Mouse (Mus musculus) lung, postnatal 0 days (tissue): ENCODE data around the gene Adm2. TPM values are rescaled to one million over a fixed set of nuclear protein-coding genes. Genes with fewer than 3 reads are reported as not detected.

Experiments
- ATAC-seq: fragments of 200-750 bp; cut with Nextera tagmentation; 2 replicates; pipeline ENCODE4 v1.8.0; 2017; ENCODE audit warnings: moderate library complexity
- DNase-seq: peaks from one replicate; pipeline ENCODE4 v3.0.0-alpha.2; 2016; ENCODE audit warnings: low spot score
- H3K27ac ChIP-seq: fragments of 300-500 bp; sonication (generic); 2 replicates; pipeline ENCODE4 v1.5.1; 2014; ENCODE audit warnings: antibody characterized with exemption, mild to moderate bottlenecking, low read length, mixed read lengths
- H3K27me3 ChIP-seq: fragments of 300-500 bp; sonication (generic); replicated peaks from 2 replicates; pipeline ENCODE4 v1.6.1; 2014; ENCODE audit warnings: low read length, mixed read lengths; ENCODE audit not compliant: insufficient read depth
- H3K36me3 ChIP-seq: fragments of 300-500 bp; sonication (generic); 2 replicates; pipeline ENCODE4 v1.6.1; 2014; ENCODE audit warnings: low read length, mixed read lengths; ENCODE audit not compliant: insufficient read depth
- H3K4me1 ChIP-seq: fragments of 300-500 bp; sonication (generic); 2 replicates; pipeline ENCODE4 v1.6.1; 2014; ENCODE audit warnings: antibody characterized with exemption, low read depth, low read length, mixed read lengths; ENCODE audit not compliant: insufficient read depth
- H3K4me2 ChIP-seq: fragments of 300-500 bp; sonication (generic); replicated peaks from 2 replicates; pipeline ENCODE4 v1.6.1; 2014; ENCODE audit warnings: low read depth, mild to moderate bottlenecking, low read length, moderate library complexity, mixed read lengths
- H3K4me3 ChIP-seq: fragments of 300-500 bp; sonication (generic); 2 replicates; pipeline ENCODE4 v1.5.1; 2014; ENCODE audit warnings: low read depth, low read length
- H3K9ac ChIP-seq: fragments of 300-500 bp; sonication (generic); replicated peaks from 2 replicates; pipeline ENCODE4 v1.6.1; 2014; ENCODE audit warnings: low read depth, mild to moderate bottlenecking
- H3K9me3 ChIP-seq: fragments of 300-500 bp; sonication (generic); 2 replicates; pipeline ENCODE4 v1.6.1; 2016; ENCODE audit warnings: low read length, mixed read lengths
- CTCF ChIP-seq: IDR thresholded peaks from 2 replicates; pipeline ENCODE4 v1.5.1; 2016; ENCODE audit warnings: antibody characterized with exemption, mild to moderate bottlenecking
- EP300 ChIP-seq: IDR thresholded peaks from 2 replicates; pipeline ENCODE4 v1.6.1; 2016; ENCODE audit warnings: antibody characterized with exemption, mild to moderate bottlenecking, control low read depth
- WGBS: fragments of 180-500 bp; shearing (Covaris S2); extraction: QIAGEN DNeasy Blood & Tissue Kit; methylation state at CpG from one replicate; pipeline ENCODE4 v1.1.7; 2014; 5-methylcytosine and 5-hydroxymethylcytosine counted together
- polyA plus RNA-seq: library from polyadenylated mRNA; unstranded; fragments of >200 nt; fragmentation: Nextera tagmentation; extraction: Ambion mirVana; gene quantifications from 2 replicates; pipeline ENCODE4 v1.2.1, GENCODE M21; 2015

Adm2 gene
- polyA plus RNA-seq, 1 experiment from 2014 or later = 0.12 TPM

GRCm38 (mm10) chr15:89293778-89294177 lies 28.7 kb upstream of the Adm2 start:
- no peak overlapping the region for H3K4me3 ChIP-seq
- H3K36me3 ChIP-seq = peaks cover 55% of the 10 kb centered on the region
- no peak overlapping the region for H3K27ac ChIP-seq
- no peaks in the 10 kb centered on the region for H3K27me3 ChIP-seq
- DNase-seq = no peak
- no peak for ATAC-seq
- TF ChIP-seq EP300 (no peak), CTCF (no peak)
- H3K4me1 ChIP-seq = no peaks in the 10 kb centered on the region; the same call in 1 of the 2 replicates
- 91% methylated on average over 10 of the region's 10 CpGs for WGBS
- no peaks in the 10 kb centered on the region for H3K9me3 ChIP-seq
- no peak overlapping the region for H3K4me2 ChIP-seq
- no peak overlapping the region for H3K9ac ChIP-seq

GRCm38 (mm10) chr15:89295580-89296165 lies 26.8 kb upstream of the Adm2 start:
- TF ChIP-seq CTCF = no peak
- TF ChIP-seq EP300 = no peak
- no peak overlapping the region for H3K9ac ChIP-seq
- ATAC-seq (peak; percentile 56), DNase-seq (no peak)
- H3K36me3 ChIP-seq = peaks cover 54% of the 10 kb centered on the region
- WGBS = 58% methylated on average over 8 of the region's 8 CpGs
- no peaks in the 10 kb centered on the region for H3K9me3 ChIP-seq
- no peak overlapping the region for H3K27ac ChIP-seq
- no peaks in the 10 kb centered on the region for H3K27me3 ChIP-seq
- no peaks in the 10 kb centered on the region; the same call in 1 of the 2 replicates for H3K4me1 ChIP-seq
- H3K4me3 ChIP-seq = no peak overlapping the region
- no peak overlapping the region for H3K4me2 ChIP-seq

- 42% methylated on average over 1 of the region's 1 CpGs for WGBS
- Histone ChIP-seq H3K9me3 (no peaks in the 10 kb centered on the region), H3K27ac (no peak overlapping the region), H3K36me3 (peaks cover 51% of the 10 kb centered on the region), H3K9ac (no peak overlapping the region), H3K27me3 (no peaks in the 10 kb centered on the region), H3K4me1 (no peaks in the 10 kb centered on the region; the same call in 1 of the 2 replicates), H3K4me2 (no peak overlapping the region), H3K4me3 (no peak overlapping the region)
- ATAC-seq = peak; percentile 62
- TF ChIP-seq EP300 (no peak), CTCF (no peak)
- peak; percentile 61 for DNase-seq
Observed at GRCm38 (mm10) chr15:89296465-89296864, 26.1 kb upstream of the Adm2 start.

- Histone ChIP-seq H3K9me3 (no peaks in the 10 kb centered on the region), H3K4me2 (no peak overlapping the region), H3K4me3 (no peak overlapping the region), H3K4me1 (no peaks in the 10 kb centered on the region; the same call in 1 of the 2 replicates), H3K27ac (no peak overlapping the region), H3K36me3 (peaks cover 56% of the 10 kb centered on the region), H3K9ac (no peak overlapping the region), H3K27me3 (no peaks in the 10 kb centered on the region)
- no peak for DNase-seq
- ATAC-seq = no peak
- 100% methylated on average over 2 of the region's 2 CpGs for WGBS
- TF ChIP-seq EP300 (no peak), CTCF (no peak)
Observed at GRCm38 (mm10) chr15:89297695-89298094, 24.8 kb upstream of the Adm2 start.

- Histone ChIP-seq H3K9ac (no peak overlapping the region), H3K4me3 (no peak overlapping the region), H3K36me3 (peaks cover 54% of the 10 kb centered on the region), H3K27ac (no peak overlapping the region), H3K9me3 (no peaks in the 10 kb centered on the region), H3K4me2 (no peak overlapping the region), H3K4me1 (no peaks in the 10 kb centered on the region; the same call in 1 of the 2 replicates), H3K27me3 (no peaks in the 10 kb centered on the region)
- 90% methylated on average over 13 of the region's 13 CpGs for WGBS
- TF ChIP-seq EP300 (no peak), CTCF (no peak)
- ATAC-seq (no peak), DNase-seq (no peak)
Observed at GRCm38 (mm10) chr15:89300180-89300579, 22.3 kb upstream of the Adm2 start.

GRCm38 (mm10) chr15:89300600-89300999 lies 21.9 kb upstream of the Adm2 start:
- no peak for TF ChIP-seq EP300
- no peak for TF ChIP-seq CTCF
- H3K4me1 ChIP-seq = no peaks in the 10 kb centered on the region; the same call in 1 of the 2 replicates
- no peak overlapping the region for H3K4me2 ChIP-seq
- no peak for ATAC-seq
- WGBS = 82% methylated on average over 8 of the region's 8 CpGs
- DNase-seq = no peak
- no peaks in the 10 kb centered on the region for H3K9me3 ChIP-seq
- H3K27ac ChIP-seq = no peak overlapping the region
- H3K9ac ChIP-seq = no peak overlapping the region
- no peaks in the 10 kb centered on the region for H3K27me3 ChIP-seq
- H3K4me3 ChIP-seq = no peak overlapping the region
- H3K36me3 ChIP-seq = peaks cover 54% of the 10 kb centered on the region

GRCm38 (mm10) chr15:89305966-89306365 lies 16.6 kb upstream of the Adm2 start:
- ATAC-seq (no peak), DNase-seq (no peak)
- H3K36me3 ChIP-seq = peaks cover 37% of the 10 kb centered on the region
- TF ChIP-seq EP300 (no peak), CTCF (no peak)
- WGBS = 73% methylated on average over 1 of the region's 1 CpGs
- no peak overlapping the region for H3K9ac ChIP-seq
- H3K4me2 ChIP-seq = no peak overlapping the region
- H3K27ac ChIP-seq = no peak overlapping the region
- H3K4me3 ChIP-seq = no peak overlapping the region
- no peaks in the 10 kb centered on the region for H3K9me3 ChIP-seq
- H3K27me3 ChIP-seq = no peaks in the 10 kb centered on the region
- H3K4me1 ChIP-seq = no peaks in the 10 kb centered on the region
